Mouse (Mus musculus): ENCODE results near the gene Cfap300.

The Cfap300 gene

DNA sequence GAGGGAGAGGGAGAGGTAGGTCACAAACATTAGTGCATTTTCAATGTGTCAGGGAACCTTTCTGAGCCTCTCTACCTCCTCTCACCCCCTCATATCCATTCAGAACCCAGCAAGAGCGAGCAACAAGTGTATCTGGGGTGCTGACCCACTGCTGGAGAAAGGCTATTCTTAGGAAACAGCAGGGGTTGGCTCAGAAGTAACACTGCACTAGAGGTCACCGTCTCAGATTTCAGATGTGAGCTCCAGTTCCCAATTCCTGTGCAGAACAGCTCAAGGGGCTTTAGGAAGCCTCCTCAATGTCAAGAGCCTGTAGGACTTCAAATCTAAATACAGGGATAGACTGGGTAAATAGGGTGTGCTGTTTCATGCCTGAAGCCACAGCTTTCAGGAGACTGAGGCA lies 59.0 kb downstream of the Cfap300 start:
- DNase-seq (ENCODE audit: low read depth, low spot score): peak; percentile 90

DNA sequence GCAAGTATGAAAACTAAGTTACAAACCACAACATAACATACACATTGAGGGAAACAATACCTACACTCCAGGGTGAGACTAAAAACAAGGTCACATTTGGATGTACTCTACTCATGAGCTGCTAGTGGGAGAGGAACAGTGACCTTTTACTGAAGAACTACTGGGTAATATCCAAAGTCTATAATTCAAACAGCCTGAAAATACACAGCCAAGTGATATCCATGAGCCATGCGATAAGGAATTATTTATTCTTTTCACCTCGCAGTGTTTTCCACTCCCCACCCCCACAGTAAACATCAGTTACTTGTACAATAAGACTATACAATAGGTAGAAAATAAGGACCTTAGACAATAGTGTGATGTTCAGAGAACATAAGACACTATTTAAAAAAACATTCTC lies 62.5 kb downstream of the Cfap300 start:
- no peak for DNase-seq (ENCODE audit: low read depth, low spot score)

DNA sequence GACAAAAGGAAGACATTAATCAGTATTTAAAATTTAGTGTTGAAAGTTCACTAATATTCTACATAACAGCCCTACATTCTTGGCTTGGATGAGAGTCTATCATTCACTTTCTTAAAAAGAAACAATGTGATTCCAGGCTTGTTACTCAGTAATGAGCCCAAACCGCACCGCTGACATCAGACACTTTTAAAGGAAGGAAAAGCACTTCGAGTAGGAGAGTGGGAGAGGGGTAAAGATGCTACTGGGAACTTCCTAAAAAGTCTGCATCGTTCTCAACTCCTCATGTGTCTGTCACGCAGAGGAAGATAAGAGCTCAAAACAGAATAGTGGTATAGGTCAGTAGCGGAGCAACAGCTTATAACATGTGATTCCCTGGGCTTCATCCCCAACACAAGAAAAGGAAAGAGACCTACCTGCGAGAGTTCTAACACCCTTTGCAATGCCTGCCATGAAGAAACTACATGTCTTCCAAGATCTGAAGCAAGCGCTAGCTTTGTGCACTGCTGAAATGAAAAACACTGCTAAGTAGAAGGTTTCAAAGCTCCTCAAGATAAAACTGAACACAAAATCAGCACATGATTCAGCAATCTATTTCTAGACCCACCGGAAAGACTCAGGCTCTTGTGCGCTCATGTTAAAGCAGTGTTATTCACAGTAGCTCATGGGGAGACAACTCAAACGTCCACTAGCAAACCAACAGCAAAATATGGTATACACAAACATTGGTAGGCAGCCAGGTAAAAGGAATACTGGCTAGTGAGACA lies 63.3 kb downstream of the Cfap300 start:
- no peak for DNase-seq (ENCODE audit: low read depth, low spot score)

DNA sequence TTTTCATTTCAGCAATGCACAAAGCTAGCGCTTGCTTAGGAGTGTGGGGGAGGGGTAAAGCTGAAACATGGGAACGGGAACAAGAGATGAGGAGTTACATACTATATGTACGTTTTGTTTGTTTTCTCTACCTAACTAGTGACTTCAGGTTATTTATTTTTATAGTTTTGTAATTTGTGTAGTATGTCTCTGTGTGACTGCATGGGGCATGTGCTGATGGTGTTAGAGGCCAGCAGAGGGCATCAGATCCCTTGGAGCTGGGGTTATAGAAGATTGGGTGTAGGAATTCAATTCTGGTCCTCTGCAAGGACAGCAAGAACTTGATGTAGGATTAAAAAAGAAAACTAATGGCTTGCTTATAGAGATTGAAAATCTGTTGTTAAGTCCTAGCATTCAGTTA lies 64.1 kb downstream of the Cfap300 start:
- peak; percentile 57 for DNase-seq (ENCODE audit: low read depth, low spot score)

DNA sequence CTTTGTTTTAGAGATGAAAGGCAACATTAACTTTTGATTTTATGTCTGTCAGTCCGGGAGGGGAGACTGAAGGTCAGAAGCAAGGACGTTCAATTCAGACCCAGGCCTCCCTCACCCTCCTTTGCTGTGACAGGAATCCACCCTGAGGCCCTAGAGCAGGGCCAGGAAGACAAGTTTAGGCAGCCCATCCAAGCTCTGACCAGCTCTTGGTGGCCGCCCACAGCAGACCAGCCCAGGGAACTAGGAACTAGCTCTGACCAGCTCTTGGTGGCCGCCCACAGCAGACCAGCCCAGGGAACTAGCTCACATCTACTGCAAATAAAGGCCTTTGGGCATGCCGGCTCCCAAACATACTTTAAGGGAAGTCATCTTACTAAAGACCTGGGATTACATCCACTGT lies 65.0 kb downstream of the Cfap300 start:
- no peak for DNase-seq (ENCODE audit: low read depth, low spot score)

DNA sequence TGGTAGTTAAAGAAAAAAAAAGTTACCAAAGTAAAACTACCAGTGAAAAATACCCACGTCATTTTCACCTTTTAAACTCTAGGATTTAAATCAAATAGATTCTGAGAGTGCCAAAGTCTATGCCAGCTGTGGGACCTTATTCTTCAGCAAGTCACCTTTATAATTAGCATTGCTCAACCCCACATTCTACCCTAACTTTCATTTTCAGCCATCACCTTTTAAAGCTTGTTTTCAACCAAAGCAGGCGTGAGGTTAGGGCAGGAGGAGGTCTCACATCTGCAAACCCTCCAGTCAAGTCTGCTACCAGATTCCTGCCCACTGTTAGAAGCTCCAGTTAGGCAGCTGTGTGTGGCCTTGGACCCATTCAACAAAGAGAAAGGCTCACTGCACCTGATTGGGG lies 70.6 kb downstream of the Cfap300 start:
- DNase-seq (ENCODE audit: low read depth, low spot score): no peak

Data from R1 (cell line).